Mouse (Mus musculus): ENCODE results near the gene Grk2. TPM values are rescaled to one million over a fixed set of nuclear protein-coding genes. Genes with fewer than 3 reads are reported as not detected.

The Grk2 gene
- polyA plus RNA-seq, 1 experiment, result 60.3 TPM

- no peaks in the 10 kb centered on the region for H3K27me3 ChIP-seq (replicated peaks; ENCODE audit: control insufficient read depth, insufficient read depth, low read length)
- DNase-seq, result no peak
- peaks cover 20% of the 10 kb centered on the region for H3K36me3 ChIP-seq (ENCODE audit: control insufficient read depth, insufficient read depth, low read length)
- no peak for TF ChIP-seq CTCF (conservative IDR thresholded peaks at IDR 0.05; ENCODE audit: insufficient read depth, insufficient read length, low read depth, low read length)
- TF ChIP-seq POLR2A (IDR thresholded peaks at IDR 0.05; ENCODE audit: low read depth, low read length), result no peak
- no peaks in the 10 kb centered on the region for H3K4me1 ChIP-seq (ENCODE audit: control insufficient read depth, insufficient read depth, low read length)
- H3K4me3 ChIP-seq (ENCODE audit: insufficient read depth, low read depth, low read length), result no peak overlapping the region
- WGBS, result 56% methylated on average over 4 of the region's 4 CpGs
- H3K27ac ChIP-seq (ENCODE audit: insufficient read depth, low read depth, low read length), result no peak overlapping the region
Observed at GRCm38 (mm10) chr19:4319272-4319671, 13.2 kb upstream of the Grk2 start.

DNA sequence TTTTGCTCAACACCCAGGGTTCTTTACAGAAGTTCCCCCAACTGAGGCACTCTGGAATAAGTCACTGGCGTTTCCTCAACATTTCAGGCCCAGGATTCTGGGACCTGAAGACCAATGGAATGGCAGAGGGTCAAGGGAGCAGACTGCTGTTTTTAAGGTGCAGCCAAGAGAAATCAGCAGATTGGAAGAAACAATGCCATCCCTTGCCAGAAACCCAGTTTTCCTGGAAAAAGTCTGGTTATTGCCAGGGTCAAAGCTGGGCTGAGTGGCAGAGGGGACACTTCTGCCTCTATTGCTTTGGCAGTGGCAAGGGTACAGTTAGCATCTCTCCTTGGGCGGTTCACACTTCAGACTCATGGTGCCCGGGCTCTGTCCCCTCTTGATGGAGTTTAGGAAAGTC is 11.2 kb upstream of the Grk2 start:
- 76% methylated on average over 3 of the region's 3 CpGs for WGBS
- no peaks in the 10 kb centered on the region for H3K27me3 ChIP-seq (replicated peaks; ENCODE audit: control insufficient read depth, insufficient read depth, low read length)

GRCm38 (mm10) chr19:4315223-4315944 is 9.4 kb upstream of the Grk2 start:
- TF ChIP-seq POLR2A (IDR thresholded peaks at IDR 0.05; ENCODE audit: low read depth, low read length) (no peak), CTCF (conservative IDR thresholded peaks at IDR 0.05; ENCODE audit: insufficient read depth, insufficient read length, low read depth, low read length) (no peak)
- peak; percentile 75 for DNase-seq
- Histone ChIP-seq H3K27me3 (replicated peaks; ENCODE audit: control insufficient read depth, insufficient read depth, low read length) (no peaks in the 10 kb centered on the region), H3K27ac (ENCODE audit: insufficient read depth, low read depth, low read length) (no peak overlapping the region), H3K4me1 (ENCODE audit: control insufficient read depth, insufficient read depth, low read length) (no peaks in the 10 kb centered on the region), H3K36me3 (ENCODE audit: control insufficient read depth, insufficient read depth, low read length) (peaks cover 10% of the 10 kb centered on the region), H3K4me3 (ENCODE audit: insufficient read depth, low read depth, low read length) (no peak overlapping the region)
- WGBS, result 53% methylated on average over 6 of the region's 6 CpGs

More for the DNA sequence above, 11.2 kb upstream of the Grk2 start:
- H3K27ac ChIP-seq (ENCODE audit: insufficient read depth, low read depth, low read length), result no peak overlapping the region
- TF ChIP-seq POLR2A (IDR thresholded peaks at IDR 0.05; ENCODE audit: low read depth, low read length), result no peak
- no peak for TF ChIP-seq CTCF (conservative IDR thresholded peaks at IDR 0.05; ENCODE audit: insufficient read depth, insufficient read length, low read depth, low read length)
- H3K36me3 ChIP-seq (ENCODE audit: control insufficient read depth, insufficient read depth, low read length), result peaks cover 14% of the 10 kb centered on the region
- DNase-seq, result no peak
- no peaks in the 10 kb centered on the region for H3K4me1 ChIP-seq (ENCODE audit: control insufficient read depth, insufficient read depth, low read length)
- H3K4me3 ChIP-seq (ENCODE audit: insufficient read depth, low read depth, low read length), result no peak overlapping the region

- no peaks in the 10 kb centered on the region for H3K36me3 ChIP-seq (ENCODE audit: control insufficient read depth, insufficient read depth, low read length)
- peak; percentile 76 for DNase-seq
- no peaks in the 10 kb centered on the region for H3K27me3 ChIP-seq (replicated peaks; ENCODE audit: control insufficient read depth, insufficient read depth, low read length)
- H3K4me1 ChIP-seq (ENCODE audit: control insufficient read depth, insufficient read depth, low read length), result peaks cover 11% of the 10 kb centered on the region; the same call in 1 of the 2 replicates
- TF ChIP-seq CTCF (conservative IDR thresholded peaks at IDR 0.05; ENCODE audit: insufficient read depth, insufficient read length, low read depth, low read length) (peak; percentile 85), POLR2A (IDR thresholded peaks at IDR 0.05; ENCODE audit: low read depth, low read length) (no peak)
- H3K4me3 ChIP-seq (ENCODE audit: insufficient read depth, low read depth, low read length), result no peak overlapping the region
- H3K27ac ChIP-seq (ENCODE audit: insufficient read depth, low read depth, low read length), result no peak overlapping the region
Observed at GRCm38 (mm10) chr19:4309776-4310185, 3.8 kb upstream of the Grk2 start.

DNA sequence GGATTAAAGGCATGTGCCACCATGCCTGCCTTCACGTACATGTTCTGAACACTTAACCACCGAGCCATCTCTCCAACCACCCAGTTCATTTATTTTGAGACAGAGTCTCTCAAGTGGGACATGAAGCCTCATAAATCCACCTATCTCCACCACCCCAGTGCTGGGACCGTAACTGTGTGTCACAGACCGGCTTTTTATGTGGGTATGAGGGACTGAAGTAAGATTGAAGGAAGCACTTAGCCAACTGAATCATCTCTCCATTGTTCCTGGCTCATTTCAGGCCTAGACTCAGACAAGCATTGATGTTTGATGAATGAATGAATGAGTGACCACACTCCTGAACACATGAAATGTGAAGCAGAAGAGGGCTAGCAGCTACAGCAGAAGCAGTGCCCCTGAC is 3.3 kb upstream of the Grk2 start:
- no peak overlapping the region for H3K27ac ChIP-seq (ENCODE audit: insufficient read depth, low read depth, low read length)
- peaks cover 15% of the 10 kb centered on the region; the same call in 1 of the 2 replicates for H3K4me1 ChIP-seq (ENCODE audit: control insufficient read depth, insufficient read depth, low read length)
- WGBS, result 91% methylated on average over 4 of the region's 4 CpGs
- H3K27me3 ChIP-seq (replicated peaks; ENCODE audit: control insufficient read depth, insufficient read depth, low read length), result no peaks in the 10 kb centered on the region
- no peak for TF ChIP-seq POLR2A (IDR thresholded peaks at IDR 0.05; ENCODE audit: low read depth, low read length)
- TF ChIP-seq CTCF (conservative IDR thresholded peaks at IDR 0.05; ENCODE audit: insufficient read depth, insufficient read length, low read depth, low read length), result no peak
- no peak overlapping the region for H3K4me3 ChIP-seq (ENCODE audit: insufficient read depth, low read depth, low read length)
- no peaks in the 10 kb centered on the region for H3K36me3 ChIP-seq (ENCODE audit: control insufficient read depth, insufficient read depth, low read length)
- DNase-seq, result no peak

GRCm38 (mm10) chr19:4305491-4306189 is 382 bp downstream of the Grk2 start:
- WGBS, result 5% methylated on average over 67 of the region's 68 CpGs
- Histone ChIP-seq H3K4me3 (ENCODE audit: insufficient read depth, low read depth, low read length) (peak overlapping the region; percentile 72), H3K36me3 (ENCODE audit: control insufficient read depth, insufficient read depth, low read length) (no peaks in the 10 kb centered on the region), H3K4me1 (ENCODE audit: control insufficient read depth, insufficient read depth, low read length) (peaks cover 43% of the 10 kb centered on the region), H3K27ac (ENCODE audit: insufficient read depth, low read depth, low read length) (peak overlapping the region; percentile 58), H3K27me3 (replicated peaks; ENCODE audit: control insufficient read depth, insufficient read depth, low read length) (no peaks in the 10 kb centered on the region)
- DNase-seq, result peak; percentile 59
- TF ChIP-seq CTCF (conservative IDR thresholded peaks at IDR 0.05; ENCODE audit: insufficient read depth, insufficient read length, low read depth, low read length) (no peak), POLR2A (IDR thresholded peaks at IDR 0.05; ENCODE audit: low read depth, low read length) (no peak)

DNA sequence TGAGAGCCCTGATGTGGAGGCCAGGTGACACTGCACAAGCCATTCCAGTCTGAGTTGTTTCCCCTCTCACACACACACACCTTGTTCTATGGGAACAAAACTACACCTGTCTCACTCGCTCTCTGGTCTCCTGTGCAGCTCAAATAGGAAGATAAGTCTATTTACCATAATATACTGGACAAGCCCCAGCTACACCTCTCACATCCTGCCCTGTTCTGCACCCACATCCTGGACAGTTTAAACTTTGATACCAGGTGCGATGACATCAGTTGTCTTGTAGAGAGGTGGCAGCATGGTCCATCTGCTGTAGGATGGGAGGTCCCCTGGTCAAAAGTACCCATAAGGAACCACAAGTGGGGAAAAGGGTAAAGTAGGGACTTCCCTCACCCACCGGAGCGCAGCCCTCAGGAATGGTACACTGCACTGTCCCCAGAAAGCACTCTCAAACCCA is 1.1 kb downstream of the Grk2 start:
- DNase-seq, result no peak
- TF ChIP-seq POLR2A (IDR thresholded peaks at IDR 0.05; ENCODE audit: low read depth, low read length), result no peak
- TF ChIP-seq CTCF (conservative IDR thresholded peaks at IDR 0.05; ENCODE audit: insufficient read depth, insufficient read length, low read depth, low read length), result no peak
- H3K27me3 ChIP-seq (replicated peaks; ENCODE audit: control insufficient read depth, insufficient read depth, low read length), result no peaks in the 10 kb centered on the region
- peak overlapping the region; percentile 72 for H3K4me3 ChIP-seq (ENCODE audit: insufficient read depth, low read depth, low read length)
- peak overlapping the region; percentile 35; the same call in 1 of the 2 replicates for H3K27ac ChIP-seq (ENCODE audit: insufficient read depth, low read depth, low read length)
- no peaks in the 10 kb centered on the region for H3K36me3 ChIP-seq (ENCODE audit: control insufficient read depth, insufficient read depth, low read length)
- 47% methylated on average over 4 of the region's 4 CpGs for WGBS
- peaks cover 48% of the 10 kb centered on the region for H3K4me1 ChIP-seq (ENCODE audit: control insufficient read depth, insufficient read depth, low read length)
